Mouse (Mus musculus): ENCODE measurements around the gene Rnf222. TPM values are rescaled to one million over a fixed set of nuclear protein-coding genes. Genes with fewer than 3 reads are reported as not detected.

The Rnf222 gene
- polyA plus RNA-seq, 1 experiment from 2014 or later, result 0.11 TPM

DNA sequence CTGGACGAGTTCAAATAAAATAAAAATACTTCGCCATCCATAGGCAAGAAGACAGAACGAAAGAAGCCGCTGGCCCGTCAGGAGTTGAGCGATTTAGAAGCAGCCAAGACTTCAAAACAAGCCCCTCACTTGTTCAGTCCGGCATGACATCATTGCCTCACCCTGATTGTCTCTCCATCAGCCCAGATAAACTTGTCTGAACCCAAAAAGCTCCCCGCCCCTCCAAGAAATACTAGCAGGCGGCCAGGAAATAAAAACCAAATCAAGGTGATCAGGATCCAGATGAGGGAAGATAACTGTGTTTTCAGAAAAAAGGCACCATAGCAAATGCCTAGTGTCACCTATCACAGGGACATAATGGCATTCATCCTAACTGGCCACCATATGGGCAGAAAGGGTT is 17.1 kb upstream of the Rnf222 start:
- Histone ChIP-seq H3K9me3 (ENCODE audit: low read depth, low read length) (no peaks in the 10 kb centered on the region), H3K4me2 (no peak overlapping the region), H3K9ac (no peak overlapping the region), H3K27ac (ENCODE audit: low read depth) (no peak overlapping the region), H3K4me3 (ENCODE audit: low read depth, low read length) (no peak overlapping the region), H3K4me1 (ENCODE audit: insufficient read depth) (0 out of 2 replicates have a peak, but pooled peaks cover 3% of the 10 kb centered on the region), H3K27me3 (ENCODE audit: insufficient read depth, low read length) (no peaks in the 10 kb centered on the region), H3K36me3 (ENCODE audit: insufficient read depth) (no peaks in the 10 kb centered on the region)
- 80% methylated on average over 9 of the region's 9 CpGs for WGBS
- DNase-seq (no peak), ATAC-seq (ENCODE audit: insufficient read depth) (no peak)
- no peak for TF ChIP-seq CTCF (IDR thresholded peaks at IDR 0.05; ENCODE audit: low read depth)

DNA sequence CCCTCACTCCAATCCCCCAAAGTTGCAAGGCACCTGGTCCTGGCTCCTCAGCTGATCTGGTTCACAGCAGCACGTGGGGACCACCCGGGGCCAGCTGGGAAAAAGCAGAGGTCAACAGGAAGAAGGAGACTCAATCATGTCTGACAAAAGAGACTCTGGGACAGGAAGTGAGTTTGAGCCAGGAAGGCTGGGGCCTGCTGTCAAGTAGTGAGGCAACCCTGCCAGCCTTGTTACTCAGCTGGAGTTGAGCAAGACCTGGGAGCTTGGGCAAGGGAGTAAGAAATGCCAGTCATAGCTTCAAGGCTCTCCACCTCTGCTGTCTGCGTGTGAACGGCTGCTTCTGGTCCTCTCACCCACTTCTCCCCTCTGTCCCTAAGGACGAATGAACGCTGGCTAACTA is 16.6 kb upstream of the Rnf222 start, which contains the start of gene Ndel1:
Gene Ndel1, minus strand, starts transcription at position 111 of the 400 bp plus-strand sequence.
- TF ChIP-seq CTCF (IDR thresholded peaks at IDR 0.05; ENCODE audit: low read depth), result no peak
- DNase-seq (peak; percentile 58), ATAC-seq (ENCODE audit: insufficient read depth) (no peak; the same call in 1 of the 2 replicates)
- Histone ChIP-seq H3K4me2 (no peak within 1 kb of the TSS), H3K36me3 (ENCODE audit: insufficient read depth) (no peaks in the 10 kb centered on the region), H3K27me3 (ENCODE audit: insufficient read depth, low read length) (no peaks in the 10 kb centered on the region), H3K9ac (no peak within 1 kb of the TSS), H3K4me1 (ENCODE audit: insufficient read depth) (0 out of 2 replicates have a peak, but pooled peaks cover 3% of the 10 kb centered on the region), H3K27ac (ENCODE audit: low read depth) (no peak within 1 kb of the TSS), H3K4me3 (ENCODE audit: low read depth, low read length) (no peak within 1 kb of the TSS), H3K9me3 (ENCODE audit: low read depth, low read length) (no peaks in the 10 kb centered on the region)
- WGBS, result 42% methylated on average over 6 of the region's 6 CpGs

DNA sequence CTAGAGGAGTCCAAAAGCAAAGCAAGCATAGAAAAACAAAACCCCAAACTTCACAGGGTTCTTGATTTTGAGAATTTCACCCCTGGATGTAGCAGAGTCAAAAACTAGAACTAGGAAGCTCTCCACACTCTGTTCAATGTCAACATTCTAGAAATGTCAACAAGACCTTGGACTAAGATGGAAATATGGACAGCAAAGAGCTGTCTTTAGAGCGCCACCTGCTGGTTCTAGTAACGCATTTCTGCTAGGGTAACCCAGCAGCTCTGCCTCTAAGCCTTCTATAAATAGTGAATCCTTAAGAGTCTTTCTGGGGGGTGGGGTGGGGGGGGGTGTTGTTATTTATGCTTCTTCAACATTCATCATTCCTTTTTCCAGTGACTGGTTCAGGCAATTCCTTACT is 13.5 kb upstream of the Rnf222 start:
- no peaks in the 10 kb centered on the region for H3K4me1 ChIP-seq (ENCODE audit: insufficient read depth)
- H3K9ac ChIP-seq, result no peak overlapping the region
- H3K27me3 ChIP-seq (ENCODE audit: insufficient read depth, low read length), result no peaks in the 10 kb centered on the region
- H3K9me3 ChIP-seq (ENCODE audit: low read depth, low read length), result no peaks in the 10 kb centered on the region
- 1% methylated on average over 2 of the region's 2 CpGs for WGBS
- H3K27ac ChIP-seq (ENCODE audit: low read depth), result no peak overlapping the region
- H3K4me2 ChIP-seq, result no peak overlapping the region
- peak; percentile 94 for DNase-seq
- ATAC-seq (ENCODE audit: insufficient read depth), result peak; percentile 41; the same call in 1 of the 2 replicates
- H3K4me3 ChIP-seq (ENCODE audit: low read depth, low read length), result no peak overlapping the region
- peak; percentile 83 for TF ChIP-seq CTCF (IDR thresholded peaks at IDR 0.05; ENCODE audit: low read depth)
- no peaks in the 10 kb centered on the region for H3K36me3 ChIP-seq (ENCODE audit: insufficient read depth)

DNA sequence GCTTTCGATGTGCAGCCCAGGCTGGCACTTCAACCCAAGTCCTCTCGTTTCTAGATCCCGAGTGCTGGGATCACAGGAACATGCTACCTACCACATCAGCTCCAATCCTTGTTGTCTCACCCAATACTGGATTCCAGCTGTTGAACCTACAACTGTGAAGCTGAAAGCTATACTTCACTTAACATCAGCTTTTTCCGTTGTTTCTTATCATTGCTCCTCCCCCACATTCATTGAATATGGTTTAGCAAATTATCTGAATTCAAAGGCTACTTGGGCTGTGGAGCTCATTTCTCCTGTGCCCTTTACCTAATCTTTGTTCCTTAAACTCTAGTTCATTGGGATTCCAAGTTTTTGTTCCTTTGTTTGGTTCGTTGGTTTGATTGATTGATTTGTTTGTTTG is 9.5 kb upstream of the Rnf222 start:
- H3K27me3 ChIP-seq (ENCODE audit: insufficient read depth, low read length), result no peaks in the 10 kb centered on the region
- no peak overlapping the region for H3K27ac ChIP-seq (ENCODE audit: low read depth)
- no peak for ATAC-seq (ENCODE audit: insufficient read depth)

DNA sequence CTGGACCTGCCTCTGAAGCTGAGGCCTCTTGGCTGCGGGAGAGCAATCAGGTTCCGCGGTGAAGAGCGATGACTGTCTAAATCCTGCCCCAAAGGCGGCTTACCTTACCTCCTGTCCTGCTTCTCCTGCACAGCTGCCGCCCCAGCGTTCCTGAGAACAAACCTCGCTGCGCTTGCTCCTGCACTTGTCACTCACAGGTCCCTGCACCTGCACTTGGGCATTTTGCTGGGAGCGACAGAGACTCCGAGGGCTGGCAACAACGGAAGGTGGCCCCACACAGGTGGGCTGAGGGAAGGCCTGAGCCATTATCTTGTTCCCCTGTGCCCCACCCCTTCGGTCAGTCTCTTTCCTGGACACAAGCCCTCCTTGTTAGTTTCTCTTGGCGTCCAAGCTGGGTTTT is 6.2 kb upstream of the Rnf222 start:
- 12% methylated on average over 14 of the region's 14 CpGs for WGBS

More for the DNA sequence above, 9.5 kb upstream of the Rnf222 start:
- Histone ChIP-seq H3K4me3 (ENCODE audit: low read depth, low read length) (no peak overlapping the region), H3K4me2 (no peak overlapping the region), H3K9me3 (ENCODE audit: low read depth, low read length) (no peaks in the 10 kb centered on the region), H3K9ac (no peak overlapping the region), H3K36me3 (ENCODE audit: insufficient read depth) (no peaks in the 10 kb centered on the region), H3K4me1 (ENCODE audit: insufficient read depth) (no peaks in the 10 kb centered on the region)
- no peak for TF ChIP-seq CTCF (IDR thresholded peaks at IDR 0.05; ENCODE audit: low read depth)
- no peak for DNase-seq
- WGBS, result 77% methylated on average over 5 of the region's 5 CpGs

DNA sequence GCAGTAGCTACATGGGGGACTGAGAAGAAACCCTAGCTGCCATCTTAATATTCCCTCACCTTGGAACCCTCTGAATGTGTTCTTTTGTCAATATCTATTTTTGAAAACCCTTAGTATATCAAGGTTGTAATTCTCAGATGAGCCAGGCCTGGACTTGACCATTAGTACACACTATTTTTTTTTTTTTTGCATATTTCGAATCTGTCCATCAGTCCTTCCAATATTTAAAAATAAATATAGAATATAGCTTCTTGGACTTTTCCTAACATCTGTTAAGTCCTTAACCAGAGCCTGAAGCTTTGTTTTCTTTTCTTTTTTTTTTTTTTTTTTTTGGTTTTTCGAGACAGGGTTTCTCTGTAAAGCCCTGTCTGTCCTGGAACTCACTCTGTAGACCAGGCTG is 4.5 kb upstream of the Rnf222 start:
- no peaks in the 10 kb centered on the region for H3K4me1 ChIP-seq (ENCODE audit: insufficient read depth)
- H3K9ac ChIP-seq, result no peak overlapping the region
- no peak for TF ChIP-seq CTCF (IDR thresholded peaks at IDR 0.05; ENCODE audit: low read depth)
- H3K4me3 ChIP-seq (ENCODE audit: low read depth, low read length), result no peak overlapping the region
- no peak overlapping the region for H3K4me2 ChIP-seq
- DNase-seq (no peak), ATAC-seq (ENCODE audit: insufficient read depth) (no peak)
- H3K9me3 ChIP-seq (ENCODE audit: low read depth, low read length), result no peaks in the 10 kb centered on the region
- WGBS, result 84% methylated on average over 2 of the region's 2 CpGs
- no peaks in the 10 kb centered on the region for H3K27me3 ChIP-seq (ENCODE audit: insufficient read depth, low read length)
- no peaks in the 10 kb centered on the region for H3K36me3 ChIP-seq (ENCODE audit: insufficient read depth)
- no peak overlapping the region for H3K27ac ChIP-seq (ENCODE audit: low read depth)

More for the DNA sequence above, 6.2 kb upstream of the Rnf222 start:
- DNase-seq (no peak), ATAC-seq (ENCODE audit: insufficient read depth) (no peak)
- Histone ChIP-seq H3K27me3 (ENCODE audit: insufficient read depth, low read length) (no peaks in the 10 kb centered on the region), H3K27ac (ENCODE audit: low read depth) (no peak overlapping the region), H3K4me1 (ENCODE audit: insufficient read depth) (no peaks in the 10 kb centered on the region), H3K36me3 (ENCODE audit: insufficient read depth) (no peaks in the 10 kb centered on the region), H3K9ac (no peak overlapping the region), H3K4me3 (ENCODE audit: low read depth, low read length) (no peak overlapping the region), H3K9me3 (ENCODE audit: low read depth, low read length) (no peaks in the 10 kb centered on the region), H3K4me2 (no peak overlapping the region)
- no peak for TF ChIP-seq CTCF (IDR thresholded peaks at IDR 0.05; ENCODE audit: low read depth)

DNA sequence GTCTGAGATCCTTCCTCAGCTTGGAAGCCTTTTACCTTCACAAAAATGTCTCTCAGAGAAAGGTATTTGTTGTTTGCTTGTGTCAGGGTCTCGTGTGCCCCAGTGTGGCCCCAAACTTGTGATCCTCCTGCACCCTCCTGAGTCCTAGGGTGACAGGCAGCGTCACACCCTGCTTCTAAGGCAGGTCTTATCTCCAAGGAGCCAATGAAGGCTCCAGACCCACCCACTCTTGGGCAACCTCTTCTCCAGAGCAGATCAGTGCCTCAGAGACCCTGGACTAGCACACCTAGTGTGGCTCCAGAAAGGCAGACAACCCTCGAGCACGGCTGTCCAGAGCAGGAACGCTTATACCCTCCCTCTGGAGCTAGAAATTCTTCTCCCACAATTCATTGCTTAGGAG is 4.0 kb upstream of the Rnf222 start:
- Histone ChIP-seq H3K27ac (ENCODE audit: low read depth) (no peak overlapping the region), H3K9me3 (ENCODE audit: low read depth, low read length) (no peaks in the 10 kb centered on the region), H3K27me3 (ENCODE audit: insufficient read depth, low read length) (no peaks in the 10 kb centered on the region), H3K4me1 (ENCODE audit: insufficient read depth) (no peaks in the 10 kb centered on the region), H3K4me3 (ENCODE audit: low read depth, low read length) (no peak overlapping the region), H3K36me3 (ENCODE audit: insufficient read depth) (no peaks in the 10 kb centered on the region), H3K4me2 (no peak overlapping the region), H3K9ac (no peak overlapping the region)
- WGBS, result 62% methylated on average over 5 of the region's 5 CpGs
- TF ChIP-seq CTCF (IDR thresholded peaks at IDR 0.05; ENCODE audit: low read depth), result no peak
- DNase-seq, result no peak
- no peak for ATAC-seq (ENCODE audit: insufficient read depth)

DNA sequence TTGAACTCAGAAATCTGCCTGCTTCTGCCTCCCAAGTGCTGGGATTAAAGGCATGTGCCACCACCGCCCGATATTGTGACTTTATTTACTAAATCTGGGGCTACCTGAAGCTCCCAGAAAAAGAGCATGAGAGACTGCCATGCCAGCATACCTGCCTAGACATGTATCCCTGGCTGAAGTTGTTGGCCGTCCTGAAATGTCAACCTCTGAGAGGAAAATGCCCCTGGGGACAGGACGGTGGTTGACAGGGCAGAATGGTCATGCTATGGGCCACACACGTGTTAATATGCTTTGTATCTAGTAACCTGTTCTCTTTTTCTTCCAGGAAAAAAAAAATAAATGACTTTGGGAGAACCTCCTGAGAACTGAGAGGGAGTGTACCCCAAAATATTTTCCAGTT is 2.3 kb upstream of the Rnf222 start:
- H3K4me1 ChIP-seq (ENCODE audit: insufficient read depth), result no peaks in the 10 kb centered on the region
- 75% methylated on average over 5 of the region's 5 CpGs for WGBS
- TF ChIP-seq CTCF (IDR thresholded peaks at IDR 0.05; ENCODE audit: low read depth), result no peak
- no peak for DNase-seq
- H3K27ac ChIP-seq (ENCODE audit: low read depth), result no peak overlapping the region
- H3K4me2 ChIP-seq, result no peak overlapping the region
- no peaks in the 10 kb centered on the region for H3K9me3 ChIP-seq (ENCODE audit: low read depth, low read length)
- ATAC-seq (ENCODE audit: insufficient read depth), result no peak
- H3K9ac ChIP-seq, result no peak overlapping the region
- no peaks in the 10 kb centered on the region for H3K36me3 ChIP-seq (ENCODE audit: insufficient read depth)
- no peak overlapping the region for H3K4me3 ChIP-seq (ENCODE audit: low read depth, low read length)
- H3K27me3 ChIP-seq (ENCODE audit: insufficient read depth, low read length), result no peaks in the 10 kb centered on the region
